Mouse (Mus musculus) heart, adult 18-20 months (tissue): ENCODE results near the gene Stx12. TPM values are rescaled to one million over a fixed set of nuclear protein-coding genes. Genes with fewer than 3 reads are reported as not detected.

ENCODE experiments used
- total RNA-seq, 2 experiments: library from RNA; stranded (reverse); gene quantifications; 2 replicates each; pipeline ENCODE4 v1.2.3; 2021

Gene Stx12
- total RNA-seq, 2 experiments from 2014 or later, result 32.6 to 33.8 TPM

Other genes with a start within 250 kb of the Stx12 start
- 10 to 100 TPM; 32.5 to 33.9 TPM for gene Eya3, start 245.5 kb downstream of the Stx12 start, total RNA-seq
- gene Xkr8, start 152.0 kb downstream of the Stx12 start, total RNA-seq, result 1 to 10 TPM; 1.7 to 2.0 TPM
- under 1 TPM; 0.51 to 0.79 TPM for gene Smpdl3b, start 127.3 kb downstream of the Stx12 start, total RNA-seq
- gene Rpa2, start 116.2 kb downstream of the Stx12 start, total RNA-seq, result 10 to 100 TPM; 11.8 to 14.1 TPM
- 1 to 10 TPM; 1.5 to 2.1 TPM for gene Themis2, start 88.1 kb downstream of the Stx12 start, total RNA-seq
- gene Ppp1r8, start 41.3 kb downstream of the Stx12 start, total RNA-seq, result 10 to 100 TPM; 18.8 to 20.5 TPM
- 10 to 100 TPM; 29.0 to 37.7 TPM for gene Fam76a, start 38.0 kb upstream of the Stx12 start, total RNA-seq
- under 1 TPM; 0.57 to 0.69 TPM for gene Fgr, start 89.6 kb upstream of the Stx12 start, total RNA-seq
- gene Ahdc1, start 126.8 kb upstream of the Stx12 start, total RNA-seq, result 10 to 100 TPM; 36.3 to 38.5 TPM
- gene Wasf2, start 246.0 kb upstream of the Stx12 start, total RNA-seq, result 10 to 100 TPM; 77.8 to 88.8 TPM